Mouse (Mus musculus): Measurements from ENCODE around the gene Alg11.

DNA sequence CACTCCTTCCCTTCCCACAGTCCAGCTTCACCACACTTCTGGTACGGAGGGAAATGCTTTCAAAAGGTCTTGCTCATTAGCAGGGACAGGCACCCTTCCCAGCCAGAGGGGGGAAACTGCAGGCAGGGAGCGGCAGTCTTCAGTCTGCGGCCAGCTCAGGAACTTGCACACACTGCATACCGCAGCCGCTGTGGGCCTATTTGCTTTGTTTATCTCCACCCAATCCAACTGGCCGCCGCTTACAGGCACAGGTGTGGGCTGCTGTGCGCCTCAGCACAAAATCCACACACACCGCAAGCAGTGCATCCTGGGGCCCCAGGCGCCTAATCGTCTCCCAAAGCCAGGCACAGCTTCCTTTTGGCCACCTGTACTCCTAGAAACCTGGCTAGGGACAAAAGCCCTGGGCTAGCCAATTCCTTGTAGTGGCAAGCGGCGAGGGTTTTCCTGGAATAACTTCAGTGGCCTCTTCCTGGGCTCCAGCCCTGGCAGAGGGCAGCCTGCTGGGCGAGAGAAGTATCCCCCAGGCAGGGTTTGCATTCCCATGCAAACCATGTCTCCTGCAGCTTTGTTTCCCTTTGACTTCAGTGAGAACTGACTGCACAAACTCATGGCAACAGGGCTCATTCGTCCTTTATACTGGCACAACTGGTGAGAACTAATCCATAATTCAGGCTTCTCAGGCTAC lies 20.9 kb upstream of the Alg11 start:
- TF ChIP-seq POLR2A (IDR thresholded peaks at IDR 0.05; ENCODE audit: borderline replicate concordance, insufficient read depth, low read length) (no peak), CTCF (IDR thresholded peaks at IDR 0.05; ENCODE audit: borderline replicate concordance, insufficient read depth, low read depth, low read length) (no peak)

Measured in cerebellum, adult 2 months (tissue).